In the genomic region with DNA sequence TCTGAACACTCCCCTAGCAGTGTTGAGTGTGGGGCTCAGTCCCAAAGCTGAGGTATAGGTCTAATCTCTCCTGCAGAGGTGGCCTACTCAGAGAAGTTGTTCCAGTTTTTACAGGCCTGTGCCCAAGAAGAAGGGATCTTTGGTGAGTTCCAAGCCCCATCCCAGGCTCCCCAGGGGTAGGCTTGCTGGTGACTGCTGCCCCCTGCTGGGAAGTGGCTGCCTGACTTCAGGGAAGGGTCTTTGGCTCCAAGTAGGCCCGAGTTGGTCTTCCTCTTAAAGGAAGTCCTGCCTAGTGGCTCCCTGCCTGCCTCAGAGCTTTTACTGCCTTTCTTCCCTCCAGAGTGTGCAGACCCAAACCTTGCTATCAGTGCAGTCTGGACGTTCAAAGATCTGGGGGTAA, we compare ENCODE assay signal across 9 mouse cellular contexts. TPM values are rescaled to one million over a fixed set of nuclear protein-coding genes. Genes with fewer than 3 reads are reported as not detected.
A peak's percentile ranks its signal among the peaks of the same experiment; 100 is the strongest.
DNase-seq lines count a peak whose midpoint lies in the region; ATAC-seq and TF ChIP-seq lines count a peak whose summit lies in the region.
"Had no signal": no experiment of that assay in that cellular context is flagged by ENCODE, and none has a peak within 500 bp of the region (broad histone marks: within the 10 kb centered on the region; RNA-seq: fewer than 3 reads in every experiment).

No protein-coding gene starts in this region.

- CTCF ChIA-PET in Patski (lab: Charles Lee) = interaction anchor here (1.1 to 2.3 kb wide), 2 partner anchors 10 to 127 kb away, joined by 3 to 7 read pairs; a partner anchor contains a TSS

- POLR2A ChIA-PET in Patski (lab: Charles Lee) = interaction anchor here (0.6 to 1.1 kb wide), 3 partner anchors 10 to 300 kb away, joined by 3 to 6 read pairs (median 4); a partner anchor contains a TSS

- no peak for ATAC-seq in kidney, embryonic 16.5 days (ENCODE audit: low FRiP score, low TSS enrichment)
- no peak for ATAC-seq in Patski

- H3K4me1 ChIP-seq in kidney, embryonic 16.5 days (ENCODE audit: insufficient read depth, low read length) = no peaks in the 10 kb centered on the region
- H3K4me1 ChIP-seq in olfactory bulb, adult 2 months (ENCODE audit: control insufficient read depth, insufficient read depth, low read length) = no peaks in the 10 kb centered on the region
- H3K4me1 ChIP-seq: embryonic facial prominence, embryonic 12.5 days had no signal

- no peaks in the 10 kb centered on the region for H3K27me3 ChIP-seq in kidney, embryonic 16.5 days (ENCODE audit: insufficient read depth, low read length)
- H3K27me3 ChIP-seq in C2C12 (ENCODE audit: control insufficient read depth, insufficient read depth, insufficient read length) (peaks cover 17% of the 10 kb centered on the region), Patski (no peaks in the 10 kb centered on the region)
- H3K27me3 ChIP-seq: embryonic facial prominence, embryonic 12.5 days had no signal

- no peak overlapping the region for H3K9ac ChIP-seq in kidney, embryonic 16.5 days (replicated peaks; ENCODE audit: low read length)
- H3K9ac ChIP-seq: embryonic facial prominence, embryonic 12.5 days had no signal

- 46% methylated on average over 2 of the region's 2 CpGs for WGBS in kidney, embryonic 16.5 days
- WGBS in olfactory bulb, adult 2 months = 44% methylated on average over 2 of the region's 2 CpGs

- no peak overlapping the region for H3K4me2 ChIP-seq in kidney, embryonic 16.5 days (replicated peaks; ENCODE audit: low read depth, low read length)
- H3K4me2 ChIP-seq: embryonic facial prominence, embryonic 12.5 days had no signal

- TF ChIP-seq CTCF in C2C12 (IDR thresholded peaks at IDR 0.05; ENCODE audit: control insufficient read depth, insufficient read depth, insufficient read length) = peak; percentile 38
- peak; percentile 74 for TF ChIP-seq CTCF in Patski (IDR thresholded peaks at IDR 0.05)
- TF ChIP-seq CTCF in olfactory bulb, adult 2 months (IDR thresholded peaks at IDR 0.05; ENCODE audit: insufficient read depth, low read depth, low read length) = 0 out of 2 replicates have a peak, but pooled peaks have one; percentile 25

- H3K36me3 ChIP-seq in kidney, embryonic 16.5 days (ENCODE audit: insufficient read depth, low read length) = peaks cover 5% of the 10 kb centered on the region
- no peaks in the 10 kb centered on the region for H3K36me3 ChIP-seq in C2C12 (ENCODE audit: control insufficient read depth, insufficient read depth)

- no peak overlapping the region for H3K27ac ChIP-seq in kidney, embryonic 16.5 days (ENCODE audit: low read length)
- no peak overlapping the region for H3K27ac ChIP-seq in olfactory bulb, adult 2 months (ENCODE audit: insufficient read depth, low read depth, low read length)
- H3K27ac ChIP-seq: embryonic facial prominence, embryonic 12.5 days had no signal

- H3K4me3 ChIP-seq in kidney, embryonic 16.5 days (ENCODE audit: low read length) = no peak overlapping the region
- no peak overlapping the region for H3K4me3 ChIP-seq in C2C12 (ENCODE audit: insufficient read depth, poor library complexity, severe bottlenecking)
- H3K4me3 ChIP-seq in olfactory bulb, adult 2 months (ENCODE audit: insufficient read depth, low read depth, low read length) = no peak overlapping the region
- H3K4me3 ChIP-seq: embryonic facial prominence, embryonic 12.5 days had no signal

- no peaks in the 10 kb centered on the region for H3K79me3 ChIP-seq in C2C12 (ENCODE audit: low read depth)

- no peak for TF ChIP-seq POLR2A in olfactory bulb, adult 2 months (IDR thresholded peaks at IDR 0.05; ENCODE audit: insufficient read depth, low read depth, low read length)

- no peak overlapping the region for H3ac ChIP-seq in C2C12 (ENCODE audit: control insufficient read depth, insufficient read length, low read depth)

- no peaks in the 10 kb centered on the region for H3K79me2 ChIP-seq in C2C12 (ENCODE audit: control insufficient read depth, insufficient read depth)

- peak; percentile 66 for DNase-seq in kidney, adult 18-20 months
- no peak for DNase-seq in Patski (ENCODE audit: low read depth, low spot score)
- peak; percentile 46 for DNase-seq in induced T-regulatory cell, adult 2 months (ENCODE audit: low read depth)
- no peak for DNase-seq in frontal cortex, postnatal 25 days (ENCODE audit: low spot score in 2 of 2)
- DNase-seq in layer of hippocampus, adult 11-12 months (ENCODE audit: low spot score) = no peak

- no peaks in the 10 kb centered on the region for H3K9me3 ChIP-seq in kidney, embryonic 16.5 days (ENCODE audit: low read length)
- H3K9me3 ChIP-seq: embryonic facial prominence, embryonic 12.5 days had no signal

- in situ Hi-C loops in Patski (cut with MboI; ENCODE audit: low pct_unique_long_range_greater_than_20kb) = no loop called here

TF ChIP-seq in C2C12, 6 proteins besides CTCF, POLR2A, EP300 and RAD21:
- TF ChIP-seq CEBPB (IDR thresholded peaks at IDR 0.05; ENCODE audit: low read depth) = no peak
- TF ChIP-seq USF1 (IDR thresholded peaks at IDR 0.05; ENCODE audit: low read depth) = no peak
- TF ChIP-seq MYOG (IDR thresholded peaks at IDR 0.05; ENCODE audit: control insufficient read depth, extremely low read depth, insufficient read length) = no peak
- no peak for TF ChIP-seq MYOD1 (IDR thresholded peaks at IDR 0.05; ENCODE audit: control insufficient read depth, insufficient read length, low read depth)
- no peak for TF ChIP-seq MAX (IDR thresholded peaks at IDR 0.05)
- no peak for TF ChIP-seq FOSL1 (IDR thresholded peaks at IDR 0.05; ENCODE audit: insufficient read depth, low read length, poor library complexity, severe bottlenecking)
TF ChIP-seq in C2C12: peak in this region for 0.

RNA-seq across cellular contexts. Expression of a gene that starts 9.2 kb away (rescaled TPM):
- 37.0 and 39.0 TPM in 2 replicates for polyA plus RNA-seq in kidney, embryonic 16.5 days (2015; fragmentation: Nextera tagmentation; extraction: Ambion mirVana)
- polyA plus RNA-seq in C2C12 (2012; fragmentation: generic; extraction: Trizol) (2.6 TPM), Patski (2021) (40.3 TPM)
- not detected in 2 replicates for polyA plus RNA-seq in olfactory bulb, adult 2 months (2012; ENCODE audit: insufficient read depth, insufficient read length, low replicate concordance, missing spikeins)

RNA-seq across cellular contexts. Expression of a gene that starts 10.1 kb away (rescaled TPM):
- polyA plus RNA-seq in kidney, embryonic 16.5 days (2015; fragmentation: Nextera tagmentation; extraction: Ambion mirVana) = 0.22 and 0.40 TPM in 2 replicates
- 0.02 TPM for polyA plus RNA-seq in C2C12 (2012; fragmentation: generic; extraction: Trizol)
- polyA plus RNA-seq in Patski (2021) = 0.05 TPM
- not detected in 2 replicates for polyA plus RNA-seq in olfactory bulb, adult 2 months (2012; ENCODE audit: insufficient read depth, insufficient read length, low replicate concordance, missing spikeins)

Comparison
In these comparisons a context has a peak if more than half of its experiments do, and no peak if none do; other contexts are left out.
1. DNase-seq: peak in kidney, adult 18-20 months (single experiment) and induced T-regulatory cell, adult 2 months (single experiment); none in Patski (single experiment), frontal cortex, postnatal 25 days (0 of 2) and layer of hippocampus, adult 11-12 months (single experiment).
2. RNA of a gene that starts 9.2 kb away (polyA plus RNA-seq): 40.3 TPM in Patski (single experiment) and 37.0 to 39.0 TPM in kidney, embryonic 16.5 days; 2.6 TPM in C2C12 (single experiment) and not detected in olfactory bulb, adult 2 months; every median in the first group is over 10 times any median in the second.
3. Peak in every context shown above with its lines, with median percentiles within 50 percentile points of each other: CTCF ChIP-seq.